Mouse (Mus musculus): ENCODE results near the gene Gm10324.
"Not testable (repeated sequence)": the region's sequence is repeated elsewhere in the genome, so short reads cannot be mapped to it uniquely, and the experiment has no call there.

Gene Gm10324

DNA sequence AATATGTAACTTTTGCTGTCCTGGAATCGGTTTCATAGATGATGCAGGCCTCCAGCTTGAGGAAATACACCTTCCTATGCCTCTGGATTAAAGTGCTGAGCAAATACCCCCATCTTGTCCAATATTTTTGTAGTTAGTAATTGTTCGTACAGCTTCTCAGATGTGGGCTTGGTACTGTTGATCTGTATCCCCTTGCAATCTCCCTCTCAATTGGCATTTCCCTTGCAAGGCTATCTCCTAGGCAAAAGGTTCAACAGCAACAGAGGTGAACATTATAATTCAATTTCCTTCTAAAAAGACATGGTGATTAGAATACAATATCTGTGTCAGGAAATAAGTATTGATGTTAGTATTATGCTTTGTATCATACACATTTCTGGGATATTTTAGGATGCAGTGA, at the start of gene Gm10324:
Gene Gm10324, plus strand, starts transcription at position 301 of the 400 bp plus-strand sequence.
- not testable (repeated sequence) for DNase-seq (ENCODE audit: low spot score in 2 of 2)

All from urinary bladder, postnatal 4 days (tissue).